Mouse (Mus musculus) cortical plate, adult 2 months (tissue): ENCODE data around the gene Lhfpl5. TPM values are rescaled to one million over a fixed set of nuclear protein-coding genes. Genes with fewer than 3 reads are reported as not detected.
"Not testable (repeated sequence)": the region's sequence is repeated elsewhere in the genome, so short reads cannot be mapped to it uniquely, and the experiment has no call there.

Experiments
- H3K27ac ChIP-seq: fragments of 200-500 bp; 2 replicates; pipeline ENCODE4 v1.5.1; 2012; ENCODE audit warnings: low read length, control low read depth, inconsistent platforms; ENCODE audit not compliant: insufficient read depth
- H3K4me1 ChIP-seq: fragments of 200-500 bp; 2 replicates; pipeline ENCODE4 v1.6.1; 2011; ENCODE audit warnings: low read length; ENCODE audit not compliant: control insufficient read depth, insufficient read depth
- H3K4me3 ChIP-seq: fragments of 200-500 bp; 2 replicates; pipeline ENCODE4 v1.5.1; 2011; ENCODE audit warnings: mild to moderate bottlenecking, low read length, control low read depth; ENCODE audit not compliant: insufficient read depth
- CTCF ChIP-seq: fragments of 200-500 bp; IDR thresholded peaks from 2 replicates; pipeline ENCODE4 v1.5.1; 2011; ENCODE audit warnings: mild to moderate bottlenecking, control low read depth, low read length; ENCODE audit not compliant: insufficient read depth; ENCODE audit errors: extremely low read depth
- POLR2A ChIP-seq: fragments of 200-500 bp; IDR thresholded peaks from 2 replicates; pipeline ENCODE4 v1.6.1; 2011; ENCODE audit warnings: mild to moderate bottlenecking, low read length, control low read depth; ENCODE audit not compliant: insufficient read depth; ENCODE audit errors: extremely low read depth
- polyA plus RNA-seq: library from polyadenylated mRNA; depleted of rRNA; stranded (reverse); fragments of >200 nt; gene quantifications from 2 replicates; pipeline ENCODE4 v1.2.3, GENCODE M21; 2012

Lhfpl5 gene
- polyA plus RNA-seq, 1 experiment = 4.5 TPM

- Histone ChIP-seq H3K4me3 (no peak overlapping the region), H3K27ac (no peak overlapping the region), H3K4me1 (no peaks in the 10 kb centered on the region)
- TF ChIP-seq POLR2A (no peak), CTCF (no peak)
Observed at GRCm38 (mm10) chr17:28548550-28548949, 26.9 kb upstream of the Lhfpl5 start.

GRCm38 (mm10) chr17:28549111-28549510 is 26.3 kb upstream of the Lhfpl5 start, which contains the start of gene Clpsl2:
Gene Clpsl2 (plus strand): TSS chr17:28549411.
- Histone ChIP-seq H3K4me1 (no peaks in the 10 kb centered on the region), H3K27ac (no peak within 1 kb of the TSS), H3K4me3 (no peak within 1 kb of the TSS)
- TF ChIP-seq CTCF (no peak), POLR2A (no peak)

- Histone ChIP-seq H3K27ac (no peak overlapping the region), H3K4me1 (no peaks in the 10 kb centered on the region), H3K4me3 (no peak overlapping the region)
- TF ChIP-seq POLR2A (no peak), CTCF (peak; percentile 90)
Observed at GRCm38 (mm10) chr17:28553040-28553793, 22.2 kb upstream of the Lhfpl5 start.

GRCm38 (mm10) chr17:28554021-28554420 is 21.4 kb upstream of the Lhfpl5 start:
- H3K27ac ChIP-seq, H3K4me3 ChIP-seq, H3K4me1 ChIP-seq: not testable (repeated sequence)

GRCm38 (mm10) chr17:28556635-28557396 is 18.6 kb upstream of the Lhfpl5 start:
- H3K4me1 ChIP-seq = no peaks in the 10 kb centered on the region
- TF ChIP-seq POLR2A = no peak
- no peak for TF ChIP-seq CTCF
- H3K4me3 ChIP-seq = no peak overlapping the region
- no peak overlapping the region for H3K27ac ChIP-seq

- Histone ChIP-seq H3K27ac (no peak overlapping the region), H3K4me3 (no peak overlapping the region), H3K4me1 (no peaks in the 10 kb centered on the region)
- TF ChIP-seq POLR2A = no peak
- TF ChIP-seq CTCF = no peak
Observed at GRCm38 (mm10) chr17:28557772-28558171, 17.7 kb upstream of the Lhfpl5 start.

GRCm38 (mm10) chr17:28560598-28560997 is 14.8 kb upstream of the Lhfpl5 start, which contains the start of gene Clps:
Gene Clps (minus strand): TSS chr17:28560766.
- H3K4me1 ChIP-seq = no peaks in the 10 kb centered on the region
- H3K4me3 ChIP-seq = no peak within 1 kb of the TSS
- no peak for TF ChIP-seq POLR2A
- TF ChIP-seq CTCF = no peak

GRCm38 (mm10) chr17:28561613-28562012 is 13.8 kb upstream of the Lhfpl5 start:
- Histone ChIP-seq H3K4me1 (no peaks in the 10 kb centered on the region), H3K27ac (no peak overlapping the region)
- no peak for TF ChIP-seq POLR2A
- no peak for TF ChIP-seq CTCF

More at GRCm38 (mm10) chr17:28560598-28560997, 14.8 kb upstream of the Lhfpl5 start, which contains the start of gene Clps:
- no peak within 1 kb of the TSS for H3K27ac ChIP-seq

GRCm38 (mm10) chr17:28565181-28565580 is 10.3 kb upstream of the Lhfpl5 start:
- TF ChIP-seq CTCF (no peak), POLR2A (no peak)
- no peaks in the 10 kb centered on the region for H3K4me1 ChIP-seq
- H3K27ac ChIP-seq = no peak overlapping the region
- no peak overlapping the region for H3K4me3 ChIP-seq

More at GRCm38 (mm10) chr17:28561613-28562012, 13.8 kb upstream of the Lhfpl5 start:
- H3K4me3 ChIP-seq = no peak overlapping the region

- no peak overlapping the region for H3K27ac ChIP-seq
- H3K4me1 ChIP-seq = no peaks in the 10 kb centered on the region
- no peak overlapping the region for H3K4me3 ChIP-seq
- TF ChIP-seq POLR2A = no peak
- TF ChIP-seq CTCF = no peak
Observed at GRCm38 (mm10) chr17:28567541-28567940, 7.9 kb upstream of the Lhfpl5 start.
